Mouse (Mus musculus) stomach, embryonic 15.5 days (tissue): ENCODE results near the gene Tex22. TPM values are rescaled to one million over a fixed set of nuclear protein-coding genes. Genes with fewer than 3 reads are reported as not detected.

Source experiments
- ATAC-seq: fragments of 200-750 bp; cut with Nextera tagmentation; 2 replicates; pipeline ENCODE4 v1.8.0; 2017; ENCODE audit warnings: low read depth, moderate number of reproducible peaks, moderate TSS enrichment; ENCODE audit not compliant: insufficient read depth, low FRiP score
- H3K27ac ChIP-seq: fragments of 300-500 bp; sonication (generic); 2 replicates; pipeline ENCODE4 v1.5.1; 2015; ENCODE audit warnings: mild to moderate bottlenecking, inconsistent platforms
- H3K27me3 ChIP-seq: fragments of 300-500 bp; sonication (generic); replicated peaks from 2 replicates; pipeline ENCODE4 v1.6.1; 2015; ENCODE audit warnings: inconsistent platforms
- H3K36me3 ChIP-seq: fragments of 300-500 bp; sonication (generic); 2 replicates; pipeline ENCODE4 v1.6.1; 2015; ENCODE audit warnings: inconsistent platforms
- H3K4me1 ChIP-seq: fragments of 300-500 bp; sonication (generic); 2 replicates; pipeline ENCODE4 v1.6.1; 2015; ENCODE audit warnings: inconsistent platforms
- H3K4me2 ChIP-seq: fragments of 300-500 bp; sonication (generic); 2 replicates; pipeline ENCODE4 v1.6.1; 2015; ENCODE audit warnings: mild to moderate bottlenecking, inconsistent platforms
- H3K4me3 ChIP-seq: fragments of 300-500 bp; sonication (generic); replicated peaks from 2 replicates; pipeline ENCODE4 v1.5.1; 2015; ENCODE audit warnings: inconsistent platforms
- H3K9ac ChIP-seq: fragments of 300-500 bp; sonication (generic); 2 replicates; pipeline ENCODE4 v1.6.1; 2015; ENCODE audit warnings: inconsistent platforms
- H3K9me3 ChIP-seq: fragments of 300-500 bp; sonication (generic); 2 replicates; pipeline ENCODE4 v1.6.1; 2016; ENCODE audit warnings: inconsistent platforms
- WGBS: fragments of 180-500 bp; shearing (Covaris S2); methylation state at CpG from one replicate; pipeline ENCODE4 v1.1.7; 2015; 5-methylcytosine and 5-hydroxymethylcytosine counted together
- polyA plus RNA-seq: library from polyadenylated mRNA; unstranded; fragments of >200 nt; fragmentation: Nextera tagmentation; extraction: Ambion mirVana; gene quantifications from 2 replicates; pipeline ENCODE4 v1.2.1, GENCODE M21; 2015

Tex22 gene
- polyA plus RNA-seq, 1 experiment from 2014 or later, result not detected

- no peak overlapping the region for H3K4me2 ChIP-seq
Measured at GRCm38 (mm10) chr12:113061606-113062005, 12.7 kb upstream of the Tex22 start.

GRCm38 (mm10) chr12:113062201-113062600, 12.1 kb upstream of the Tex22 start:
- ATAC-seq, result no peak
- 84% methylated on average over 10 of the region's 10 CpGs for WGBS

More at GRCm38 (mm10) chr12:113061606-113062005, 12.7 kb upstream of the Tex22 start:
- WGBS, result 78% methylated on average over 9 of the region's 9 CpGs
- no peak for ATAC-seq
- Histone ChIP-seq H3K4me3 (no peak overlapping the region), H3K9ac (no peak overlapping the region), H3K36me3 (peaks cover 54% of the 10 kb centered on the region), H3K27me3 (no peaks in the 10 kb centered on the region), H3K9me3 (no peaks in the 10 kb centered on the region), H3K4me1 (no peaks in the 10 kb centered on the region), H3K27ac (no peak overlapping the region)

GRCm38 (mm10) chr12:113063700-113064099, 10.6 kb upstream of the Tex22 start:
- H3K9ac ChIP-seq, result no peak overlapping the region
- no peak for ATAC-seq
- no peaks in the 10 kb centered on the region for H3K9me3 ChIP-seq
- H3K27ac ChIP-seq, result no peak overlapping the region
- peaks cover 47% of the 10 kb centered on the region for H3K36me3 ChIP-seq
- H3K4me1 ChIP-seq, result no peaks in the 10 kb centered on the region
- no peaks in the 10 kb centered on the region for H3K27me3 ChIP-seq
- WGBS, result 93% methylated on average over 7 of the region's 7 CpGs
- H3K4me3 ChIP-seq, result no peak overlapping the region
- H3K4me2 ChIP-seq, result no peak overlapping the region

More at GRCm38 (mm10) chr12:113062201-113062600, 12.1 kb upstream of the Tex22 start:
- H3K27ac ChIP-seq, result no peak overlapping the region
- H3K4me1 ChIP-seq, result no peaks in the 10 kb centered on the region
- H3K36me3 ChIP-seq, result peaks cover 58% of the 10 kb centered on the region
- no peaks in the 10 kb centered on the region for H3K27me3 ChIP-seq
- H3K9ac ChIP-seq, result no peak overlapping the region
- no peak overlapping the region for H3K4me2 ChIP-seq
- H3K9me3 ChIP-seq, result no peaks in the 10 kb centered on the region
- no peak overlapping the region for H3K4me3 ChIP-seq

- 88% methylated on average over 7 of the region's 7 CpGs for WGBS
- no peak overlapping the region for H3K4me3 ChIP-seq
- H3K27me3 ChIP-seq, result no peaks in the 10 kb centered on the region
- no peak for ATAC-seq
- no peaks in the 10 kb centered on the region for H3K4me1 ChIP-seq
- no peak overlapping the region for H3K9ac ChIP-seq
- no peaks in the 10 kb centered on the region for H3K9me3 ChIP-seq
- H3K4me2 ChIP-seq, result no peak overlapping the region
- no peak overlapping the region for H3K27ac ChIP-seq
- peaks cover 32% of the 10 kb centered on the region for H3K36me3 ChIP-seq
Measured at GRCm38 (mm10) chr12:113068002-113068401, 6.3 kb upstream of the Tex22 start.

- H3K27ac ChIP-seq, result no peak overlapping the region
- no peak for ATAC-seq
Measured at GRCm38 (mm10) chr12:113069389-113069788, 4.9 kb upstream of the Tex22 start.

GRCm38 (mm10) chr12:113071321-113071720, 3.0 kb upstream of the Tex22 start:
- H3K27me3 ChIP-seq, result no peaks in the 10 kb centered on the region
- ATAC-seq, result no peak

More at GRCm38 (mm10) chr12:113069389-113069788, 4.9 kb upstream of the Tex22 start:
- H3K9me3 ChIP-seq, result no peaks in the 10 kb centered on the region
- H3K9ac ChIP-seq, result no peak overlapping the region
- H3K36me3 ChIP-seq, result peaks cover 23% of the 10 kb centered on the region
- no peak overlapping the region for H3K4me3 ChIP-seq
- H3K4me2 ChIP-seq, result no peak overlapping the region
- H3K4me1 ChIP-seq, result peaks cover 9% of the 10 kb centered on the region
- WGBS, result 97% methylated on average over 6 of the region's 6 CpGs
- H3K27me3 ChIP-seq, result no peaks in the 10 kb centered on the region

GRCm38 (mm10) chr12:113071827-113072226, 2.5 kb upstream of the Tex22 start:
- Histone ChIP-seq H3K27me3 (no peaks in the 10 kb centered on the region), H3K4me2 (no peak overlapping the region), H3K27ac (no peak overlapping the region), H3K4me3 (no peak overlapping the region), H3K36me3 (peaks cover 18% of the 10 kb centered on the region), H3K4me1 (peaks cover 19% of the 10 kb centered on the region), H3K9me3 (no peaks in the 10 kb centered on the region), H3K9ac (no peak overlapping the region)
- no peak for ATAC-seq
- WGBS, result 81% methylated on average over 6 of the region's 6 CpGs

More at GRCm38 (mm10) chr12:113071321-113071720, 3.0 kb upstream of the Tex22 start:
- H3K4me1 ChIP-seq, result peaks cover 19% of the 10 kb centered on the region
- 80% methylated on average over 6 of the region's 6 CpGs for WGBS
- no peak overlapping the region for H3K27ac ChIP-seq
- peaks cover 18% of the 10 kb centered on the region for H3K36me3 ChIP-seq
- H3K4me3 ChIP-seq, result no peak overlapping the region
- no peaks in the 10 kb centered on the region for H3K9me3 ChIP-seq
- H3K9ac ChIP-seq, result no peak overlapping the region
- no peak overlapping the region for H3K4me2 ChIP-seq

- Histone ChIP-seq H3K4me3 (peak overlapping the region; percentile 47), H3K4me1 (peaks cover 19% of the 10 kb centered on the region), H3K9me3 (no peaks in the 10 kb centered on the region), H3K36me3 (peaks cover 12% of the 10 kb centered on the region), H3K4me2 (peak overlapping the region; percentile 91), H3K27ac (peak overlapping the region; percentile 90), H3K9ac (0 out of 2 replicates have a peak overlapping the region, but pooled peaks have one; percentile 10), H3K27me3 (no peaks in the 10 kb centered on the region)
- ATAC-seq, result peak; percentile 28; the same call in 1 of the 2 replicates
- 10% methylated on average over 15 of the region's 15 CpGs for WGBS
Measured at GRCm38 (mm10) chr12:113073420-113074328, 628 bp upstream of the Tex22 start.

GRCm38 (mm10) chr12:113075063-113075454, 757 bp downstream of the Tex22 start:
- H3K4me3 ChIP-seq, result peak overlapping the region; percentile 47
- H3K27ac ChIP-seq, result peak overlapping the region; percentile 90
- H3K9ac ChIP-seq, result no peak overlapping the region
- peak overlapping the region; percentile 91 for H3K4me2 ChIP-seq
- H3K4me1 ChIP-seq, result peaks cover 19% of the 10 kb centered on the region
- WGBS, result 8% methylated on average over 10 of the region's 10 CpGs
- no peaks in the 10 kb centered on the region for H3K9me3 ChIP-seq
- H3K27me3 ChIP-seq, result no peaks in the 10 kb centered on the region
- peaks cover 4% of the 10 kb centered on the region for H3K36me3 ChIP-seq
- peak; percentile 76 for ATAC-seq

- Histone ChIP-seq H3K9me3 (no peaks in the 10 kb centered on the region), H3K27ac (no peak overlapping the region), H3K27me3 (no peaks in the 10 kb centered on the region), H3K4me2 (peak overlapping the region; percentile 91), H3K36me3 (no peaks in the 10 kb centered on the region; the same call in 1 of the 2 replicates), H3K4me3 (0 out of 2 replicates have a peak overlapping the region, but pooled peaks have one; percentile 47), H3K4me1 (peaks cover 19% of the 10 kb centered on the region), H3K9ac (no peak overlapping the region)
- ATAC-seq, result no peak
- 49% methylated on average over 6 of the region's 6 CpGs for WGBS
Measured at GRCm38 (mm10) chr12:113075486-113075885, 1.2 kb downstream of the Tex22 start.

GRCm38 (mm10) chr12:113087276-113087675, 13.0 kb downstream of the Tex22 start:
- Histone ChIP-seq H3K4me3 (no peak overlapping the region), H3K27me3 (no peaks in the 10 kb centered on the region)

GRCm38 (mm10) chr12:113088026-113088425, 13.7 kb downstream of the Tex22 start:
- no peaks in the 10 kb centered on the region for H3K27me3 ChIP-seq
- H3K36me3 ChIP-seq, result no peaks in the 10 kb centered on the region
- no peak overlapping the region for H3K9ac ChIP-seq
- WGBS, result 37% methylated on average over 4 of the region's 4 CpGs
- H3K4me1 ChIP-seq, result no peaks in the 10 kb centered on the region
- no peak overlapping the region for H3K27ac ChIP-seq
- H3K4me3 ChIP-seq, result no peak overlapping the region
- H3K9me3 ChIP-seq, result no peaks in the 10 kb centered on the region
- no peak overlapping the region for H3K4me2 ChIP-seq
- ATAC-seq, result no peak

More at GRCm38 (mm10) chr12:113087276-113087675, 13.0 kb downstream of the Tex22 start:
- Histone ChIP-seq H3K9me3 (no peaks in the 10 kb centered on the region), H3K9ac (no peak overlapping the region), H3K4me2 (no peak overlapping the region), H3K4me1 (no peaks in the 10 kb centered on the region), H3K36me3 (no peaks in the 10 kb centered on the region), H3K27ac (no peak overlapping the region)
- no peak for ATAC-seq
- 70% methylated on average over 3 of the region's 3 CpGs for WGBS
